10 mouse cellular contexts compared by ENCODE assay signal in genomic region chrX:162345497-162346143, GRCm38 (mm10).
DNase-seq lines count a peak whose midpoint lies in the region; ATAC-seq and TF ChIP-seq lines count a peak whose summit lies in the region.
"Had no signal": no experiment of that assay in that cellular context is flagged by ENCODE, and none has a peak within 500 bp of the region (broad histone marks: within the 10 kb centered on the region; RNA-seq: fewer than 3 reads in every experiment).

No protein-coding gene starts in this region.

- H3K9me3 ChIP-seq in heart, embryonic 10.5 days = no peaks in the 10 kb centered on the region
- H3K9me3 ChIP-seq in stomach, postnatal 0 days (ENCODE audit: control insufficient read depth, low read length) = no peaks in the 10 kb centered on the region
- no peaks in the 10 kb centered on the region for H3K9me3 ChIP-seq in hindbrain, embryonic 11.5 days (ENCODE audit: control insufficient read depth, low read length)

- DNase-seq in heart, adult 18-20 months = peak; percentile 66 to 68
- DNase-seq in heart, embryonic 10.5 days (ENCODE audit: low spot score) = no peak
- DNase-seq in retina, postnatal 1 day = peak; percentile 3
- DNase-seq in retina, embryonic 14.5 days (ENCODE audit: low spot score) = no peak
- peak; percentile 6 for DNase-seq in gastrocnemius, postnatal 10 days
- peak; percentile 13 for DNase-seq in stomach, postnatal 0 days (ENCODE audit: low spot score)
- DNase-seq in hindbrain, embryonic 11.5 days (ENCODE audit: low spot score) = no peak
- DNase-seq: liver, postnatal 0 days had no signal

- no peak overlapping the region for H3K4me2 ChIP-seq in stomach, postnatal 0 days (replicated peaks; ENCODE audit: low read depth)
- H3K4me2 ChIP-seq in hindbrain, embryonic 11.5 days (replicated peaks; ENCODE audit: low read depth, low read length) = no peak overlapping the region

- H3K36me3 ChIP-seq in heart, embryonic 10.5 days = no peaks in the 10 kb centered on the region
- no peaks in the 10 kb centered on the region for H3K36me3 ChIP-seq in stomach, postnatal 0 days (ENCODE audit: control insufficient read depth, insufficient read depth, low read length)
- no peaks in the 10 kb centered on the region for H3K36me3 ChIP-seq in hindbrain, embryonic 11.5 days (ENCODE audit: control insufficient read depth, insufficient read depth, low read length)

- H3K27me3 ChIP-seq in heart, embryonic 10.5 days (ENCODE audit: insufficient read depth, poor library complexity, severe bottlenecking) = peaks cover 7% of the 10 kb centered on the region
- H3K27me3 ChIP-seq in stomach, postnatal 0 days (ENCODE audit: control insufficient read depth, insufficient read depth, low read length) = no peaks in the 10 kb centered on the region
- H3K27me3 ChIP-seq in hindbrain, embryonic 11.5 days (ENCODE audit: control insufficient read depth, insufficient read depth, low read length) = peaks cover 2% of the 10 kb centered on the region; the same call in 1 of the 2 replicates

- TF ChIP-seq CTCF in stomach, postnatal 0 days (IDR thresholded peaks at IDR 0.05; ENCODE audit: low read depth) = no peak

- H3K9ac ChIP-seq in stomach, postnatal 0 days (ENCODE audit: low read length) = no peak overlapping the region
- no peak overlapping the region for H3K9ac ChIP-seq in hindbrain, embryonic 11.5 days (ENCODE audit: low read depth, low read length)
- H3K9ac ChIP-seq: liver, postnatal 0 days had no signal

- ATAC-seq in stomach, postnatal 0 days (ENCODE audit: low FRiP score, low TSS enrichment) = no peak
- ATAC-seq in monocyte, adult 5-6 weeks (replicated peaks; ENCODE audit: insufficient number of reproducible peaks, low FRiP score, low TSS enrichment, poor library complexity, severe bottlenecking) = no peak
- ATAC-seq in hindbrain, embryonic 11.5 days (ENCODE audit: low FRiP score) = no peak
- ATAC-seq: liver, postnatal 0 days had no signal

- no peaks in the 10 kb centered on the region for H3K4me1 ChIP-seq in heart, embryonic 10.5 days
- no peaks in the 10 kb centered on the region for H3K4me1 ChIP-seq in stomach, postnatal 0 days (replicated peaks; ENCODE audit: control insufficient read depth, insufficient read depth)
- no peaks in the 10 kb centered on the region for H3K4me1 ChIP-seq in hindbrain, embryonic 11.5 days (replicated peaks; ENCODE audit: control insufficient read depth, insufficient read depth, low read length)

- no peak overlapping the region for H3K4me3 ChIP-seq in heart, embryonic 10.5 days
- H3K4me3 ChIP-seq in stomach, postnatal 0 days (ENCODE audit: low read depth, low read length) = no peak overlapping the region
- H3K4me3 ChIP-seq in hindbrain, embryonic 11.5 days (ENCODE audit: low read depth, low read length) = no peak overlapping the region
- H3K4me3 ChIP-seq: myocyte had no signal

- 50% methylated on average over 3 of the region's 3 CpGs for WGBS in heart, embryonic 10.5 days
- 51% methylated on average over 3 of the region's 3 CpGs for WGBS in stomach, postnatal 0 days
- 80% methylated on average over 3 of the region's 3 CpGs for WGBS in hindbrain, embryonic 11.5 days

- H3K27ac ChIP-seq in heart, embryonic 10.5 days = no peak overlapping the region
- no peak overlapping the region for H3K27ac ChIP-seq in stomach, postnatal 0 days (replicated peaks)
- no peak overlapping the region for H3K27ac ChIP-seq in hindbrain, embryonic 11.5 days (ENCODE audit: low read depth, low read length)

- no peak for TF ChIP-seq EP300 in stomach, postnatal 0 days (optimal IDR thresholded peaks at IDR 0.05)

Comparison
In these comparisons a context has a peak if more than half of its experiments do, and no peak if none do; other contexts are left out.
1. DNase-seq: peak in heart, adult 18-20 months (2 of 2), retina, postnatal 1 day (single experiment), gastrocnemius, postnatal 10 days (single experiment) and stomach, postnatal 0 days (single experiment); none in heart, embryonic 10.5 days (single experiment), retina, embryonic 14.5 days (single experiment) and hindbrain, embryonic 11.5 days (single experiment).